Mouse (Mus musculus): ENCODE measurements at regions not wholly inside any gene's neighbourhood (a gene's known extent, or its start where the extent isn't known, plus 50 kb on each side); places are given as distances from the start of the nearest gene placed in this dataset.
"Not testable (repeated sequence)": the region's sequence is repeated elsewhere in the genome, so short reads cannot be mapped to it uniquely, and the experiment has no call there.

- no peak for DNase-seq (ENCODE audit: low spot score in 2 of 2)
Observed at GRCm38 (mm10) chr15:9954941-9955340, 206.3 kb upstream of the Spef2 start.

- DNase-seq (ENCODE audit: low spot score in 2 of 2): no peak
Observed at GRCm38 (mm10) chr15:9974999-9975398, 202.0 kb upstream of the Prlr start.

GRCm38 (mm10) chr15:10011289-10012234 lies 165.5 kb upstream of the Prlr start:
- peak in 1 of 2 experiments; percentile 8 for DNase-seq (ENCODE audit: low spot score in 2 of 2)

GRCm38 (mm10) chr15:10017216-10017615 lies 159.8 kb upstream of the Prlr start:
- no peak for DNase-seq (ENCODE audit: low spot score in 2 of 2)

- no peak for DNase-seq (ENCODE audit: low spot score in 2 of 2)
Observed at GRCm38 (mm10) chr15:10029902-10030301, 147.1 kb upstream of the Prlr start.

- no peak for DNase-seq (ENCODE audit: low spot score in 2 of 2)
Observed at GRCm38 (mm10) chr15:10035561-10035960, 141.5 kb upstream of the Prlr start.

GRCm38 (mm10) chr15:10036576-10036975 lies 140.5 kb upstream of the Prlr start:
- DNase-seq (ENCODE audit: low spot score in 2 of 2): not testable (repeated sequence)

GRCm38 (mm10) chr15:10073580-10073979 lies 103.5 kb upstream of the Prlr start:
- no peak for DNase-seq (ENCODE audit: low spot score in 2 of 2)

GRCm38 (mm10) chr15:10074916-10075315 lies 102.1 kb upstream of the Prlr start:
- DNase-seq (ENCODE audit: low spot score in 2 of 2): no peak

GRCm38 (mm10) chr15:10075391-10076060 lies 101.5 kb upstream of the Prlr start:
- DNase-seq (ENCODE audit: low spot score in 2 of 2): no peak

GRCm38 (mm10) chr15:10076061-10076400 lies 101.0 kb upstream of the Prlr start:
- no peak for DNase-seq (ENCODE audit: low spot score in 2 of 2)

GRCm38 (mm10) chr15:10078434-10078833 lies 98.6 kb upstream of the Prlr start:
- no peak for DNase-seq (ENCODE audit: low spot score in 2 of 2)

- DNase-seq (ENCODE audit: low spot score in 2 of 2): no peak
Observed at GRCm38 (mm10) chr15:10079510-10079909, 97.5 kb upstream of the Prlr start.

GRCm38 (mm10) chr15:10088691-10089090 lies 88.3 kb upstream of the Prlr start:
- DNase-seq (ENCODE audit: low spot score in 2 of 2): no peak

GRCm38 (mm10) chr15:10090384-10091092 lies 86.5 kb upstream of the Prlr start:
- no peak for DNase-seq (ENCODE audit: low spot score in 2 of 2)

GRCm38 (mm10) chr15:10103350-10103749 lies 73.7 kb upstream of the Prlr start:
- DNase-seq (ENCODE audit: low spot score in 2 of 2): no peak

- DNase-seq (ENCODE audit: low spot score in 2 of 2): not testable (repeated sequence)
Observed at GRCm38 (mm10) chr15:10105211-10105976, 71.6 kb upstream of the Prlr start.

- no peak for DNase-seq (ENCODE audit: low spot score in 2 of 2)
Observed at GRCm38 (mm10) chr15:10106853-10107252, 70.2 kb upstream of the Prlr start.
